Mouse (Mus musculus): ENCODE results near the gene Rs1.
"Not testable (repeated sequence)": the region's sequence is repeated elsewhere in the genome, so short reads cannot be mapped to it uniquely, and the experiment has no call there.

Rs1 gene

DNA sequence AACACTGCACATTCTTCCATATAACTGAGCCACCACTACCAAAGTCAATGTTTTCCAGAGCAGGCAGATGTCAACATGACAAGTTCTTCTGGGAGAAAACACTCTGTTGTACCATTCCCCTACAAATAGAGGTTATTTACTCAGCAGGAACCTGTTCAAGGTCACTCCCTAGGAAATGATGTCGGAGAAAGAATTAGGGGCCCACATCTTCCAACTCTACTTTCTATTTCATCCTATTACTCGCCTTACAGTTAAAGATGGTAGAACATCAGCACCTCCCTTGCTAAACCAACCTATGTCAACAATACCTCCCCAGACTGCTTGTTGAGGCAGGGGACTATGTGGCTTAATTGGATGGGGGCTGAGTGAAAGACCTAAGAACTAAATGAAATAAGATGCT is at the start of gene Rs1:
Gene Rs1 (plus strand): TSS at position 301 of the 400 bp plus-strand sequence.
- no peak for DNase-seq (ENCODE audit: extremely low spot score, low read depth, low spot score)

GRCm38 (mm10) chrX:160735650-160736049 is 32.2 kb upstream of the Rs1 start, which contains the start of gene Ppef1:
TSS of gene Ppef1 (minus strand) at chrX:160735765.
- no peak for DNase-seq (ENCODE audit: extremely low spot score, low read depth, low spot score)

GRCm38 (mm10) chrX:160745399-160745798 is 22.4 kb upstream of the Rs1 start:
- DNase-seq (ENCODE audit: extremely low spot score, low read depth, low spot score), result no peak

DNA sequence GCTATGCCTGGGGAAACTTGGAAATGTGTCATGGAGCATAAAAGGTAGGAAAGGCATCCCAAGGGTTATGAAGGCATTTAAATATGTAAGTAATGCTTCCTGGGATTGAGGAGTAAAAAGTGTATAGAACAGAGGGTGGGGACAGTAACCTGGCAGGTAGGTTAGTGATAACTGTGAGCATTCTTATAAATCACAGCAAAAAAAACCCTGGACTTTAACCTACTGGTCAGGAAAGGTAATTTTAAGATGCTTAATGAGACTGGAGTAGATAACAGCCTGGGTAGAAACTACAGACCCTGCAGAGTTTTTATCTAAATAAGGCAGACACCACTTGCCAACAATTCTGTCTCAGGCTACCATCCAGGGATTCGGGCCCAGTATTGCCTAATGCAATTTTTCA is 19.2 kb upstream of the Rs1 start:
- DNase-seq (ENCODE audit: extremely low spot score, low read depth, low spot score), result no peak

- no peak for DNase-seq (ENCODE audit: extremely low spot score, low read depth, low spot score)
Observed at GRCm38 (mm10) chrX:160750808-160751207, 17.0 kb upstream of the Rs1 start.

DNA sequence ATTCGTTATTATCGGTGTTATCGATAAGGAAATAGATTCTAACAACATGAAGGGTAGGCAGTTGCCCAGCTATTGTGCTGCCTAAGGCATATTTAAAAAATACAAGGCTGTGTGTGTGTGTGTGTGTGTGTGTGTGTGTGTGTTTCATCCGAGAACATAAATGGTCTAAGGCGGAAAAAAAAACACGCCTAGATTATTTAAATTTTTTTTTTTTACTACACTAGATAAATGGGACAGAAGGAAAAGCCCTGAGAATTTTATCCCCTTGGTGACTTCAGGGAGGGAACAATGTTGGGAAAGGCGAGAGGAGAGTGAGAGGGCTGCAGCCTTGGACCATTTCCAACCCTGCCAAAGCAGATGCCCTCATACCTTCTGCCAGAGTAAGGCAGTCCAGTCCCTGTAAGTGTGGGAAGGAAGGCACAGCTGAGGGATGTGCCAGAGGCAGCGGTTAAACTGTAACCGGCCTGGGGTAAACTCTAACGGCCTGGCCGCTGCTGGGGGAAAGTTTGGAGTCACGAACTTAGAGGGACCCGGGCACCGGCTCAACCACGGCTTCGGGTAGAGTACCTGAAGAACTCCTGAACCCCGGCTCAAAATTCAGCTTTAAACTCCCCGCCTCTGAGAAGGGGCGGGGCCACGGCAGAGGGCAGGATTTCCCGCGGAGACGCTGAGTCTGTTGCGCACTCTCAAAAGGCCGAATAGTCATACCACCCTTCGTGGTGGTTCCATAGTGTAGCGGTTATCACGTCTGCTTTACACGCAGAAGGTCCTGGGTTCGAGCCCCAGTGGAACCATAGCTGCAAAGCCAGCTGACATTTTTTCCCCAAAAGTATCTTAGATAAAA is 2.2 kb upstream of the Rs1 start:
- DNase-seq (ENCODE audit: extremely low spot score, low read depth, low spot score), result peak; percentile 62

- DNase-seq (ENCODE audit: extremely low spot score, low read depth, low spot score), result no peak
Observed at GRCm38 (mm10) chrX:160766233-160766616, 1.6 kb upstream of the Rs1 start.

- not testable (repeated sequence) for DNase-seq (ENCODE audit: extremely low spot score, low read depth, low spot score)
Observed at GRCm38 (mm10) chrX:160769622-160770021, 1.8 kb downstream of the Rs1 start.

GRCm38 (mm10) chrX:160773033-160773432 is 5.2 kb downstream of the Rs1 start:
- no peak for DNase-seq (ENCODE audit: extremely low spot score, low read depth, low spot score)

GRCm38 (mm10) chrX:160782276-160782675 is 14.5 kb downstream of the Rs1 start:
- no peak for DNase-seq (ENCODE audit: extremely low spot score, low read depth, low spot score)

- no peak for DNase-seq (ENCODE audit: extremely low spot score, low read depth, low spot score)
Observed at GRCm38 (mm10) chrX:160794920-160795319, 27.1 kb downstream of the Rs1 start.

DNA sequence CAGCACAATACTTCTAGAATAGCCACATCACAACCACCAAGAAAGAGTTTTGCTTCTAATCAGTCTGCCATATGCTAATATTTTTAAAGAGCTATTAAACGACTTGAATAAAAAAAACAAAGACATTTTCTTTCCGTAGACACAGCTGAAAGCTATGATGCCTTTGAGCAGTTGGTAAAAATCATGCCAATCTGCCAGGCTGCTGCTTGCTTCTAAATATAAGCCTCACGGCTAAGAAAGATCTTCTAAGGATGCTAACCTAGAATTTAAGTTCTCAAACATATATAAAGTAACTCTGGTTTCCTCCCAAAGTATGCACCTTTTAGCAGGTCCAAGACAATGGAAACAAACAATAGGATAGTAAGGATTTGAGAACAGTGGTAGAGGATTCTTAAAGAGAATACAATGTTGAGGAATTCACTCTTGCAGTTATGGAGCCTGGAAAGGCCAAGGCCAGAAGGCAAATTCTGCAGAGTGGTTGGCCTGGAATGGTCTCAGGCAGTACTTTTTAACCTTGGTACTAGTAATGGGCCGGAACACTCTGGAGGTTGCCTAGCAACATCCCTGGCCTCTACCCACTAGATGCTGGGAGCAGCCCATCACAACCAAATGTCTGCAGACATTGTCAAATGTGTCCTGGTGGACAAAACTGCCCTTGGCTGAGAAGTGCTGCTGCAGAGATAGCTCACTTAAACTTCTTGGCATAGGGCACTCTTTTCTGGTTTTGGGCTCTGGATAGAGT is 36.8 kb downstream of the Rs1 start:
- DNase-seq (ENCODE audit: extremely low spot score, low read depth, low spot score), result no peak

DNA sequence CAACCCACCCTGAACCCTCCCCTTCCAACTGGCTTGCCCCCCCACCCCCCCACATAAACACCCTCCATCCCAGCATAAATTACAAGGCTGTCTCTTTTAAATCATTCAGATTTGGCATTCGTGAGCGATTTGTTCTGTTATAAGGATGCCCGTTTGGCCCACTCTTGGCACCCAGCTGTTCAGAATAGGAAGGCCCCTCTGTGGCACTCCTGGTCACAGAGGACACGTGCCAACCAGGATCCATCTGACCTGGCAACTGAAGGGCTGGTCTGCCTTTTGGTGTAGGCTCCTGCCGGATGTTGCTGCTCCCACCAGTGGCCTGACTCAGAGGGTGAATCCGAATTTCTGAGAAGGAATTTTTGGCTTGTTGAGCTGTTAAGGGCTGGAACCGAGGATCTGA is 40.4 kb downstream of the Rs1 start:
- DNase-seq (ENCODE audit: extremely low spot score, low read depth, low spot score), result no peak

Measured in hindlimb bud, embryonic 11.5 days (tissue).